ENCODE assay signal across 13 mouse cellular contexts in the genomic region with DNA sequence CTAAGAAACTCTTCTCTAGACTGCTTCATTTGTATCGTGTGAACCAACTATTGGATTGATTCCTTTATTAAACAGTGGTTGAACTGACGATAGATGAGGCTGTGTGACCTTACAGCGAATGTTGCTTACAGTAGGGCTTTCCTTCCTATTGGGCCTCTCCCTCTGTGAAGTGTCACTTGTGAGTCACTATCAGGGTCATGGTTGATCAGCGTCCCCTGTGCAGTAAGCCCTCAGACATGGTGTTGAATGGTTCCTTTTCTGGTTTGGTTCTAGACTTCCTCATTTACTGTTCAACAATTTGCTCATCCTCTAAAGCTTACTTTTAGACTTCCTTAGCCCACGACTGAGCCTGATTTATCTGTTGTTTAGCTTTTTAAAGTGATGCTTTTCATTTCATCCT. TPM values are rescaled to one million over a fixed set of nuclear protein-coding genes. Genes with fewer than 3 reads are reported as not detected.
DNase-seq lines count a peak whose midpoint lies in the region; ATAC-seq lines count a peak whose summit lies in the region.
"Had no signal": no experiment of that assay in that cellular context is flagged by ENCODE, and none has a peak within 500 bp of the region (broad histone marks: within the 10 kb centered on the region; RNA-seq: fewer than 3 reads in every experiment).

No protein-coding gene starts in this region.

- no peak overlapping the region for H3K4me2 ChIP-seq in intestine, embryonic 15.5 days (replicated peaks)
- H3K4me2 ChIP-seq: liver, embryonic 15.5 days had no signal

- no peak overlapping the region for H3K4me3 ChIP-seq in intestine, embryonic 15.5 days (replicated peaks)
- H3K4me3 ChIP-seq in hindbrain, embryonic 10.5 days: no peak overlapping the region
- H3K4me3 ChIP-seq: heart, embryonic 10.5 days; liver, embryonic 15.5 days had no signal

- DNase-seq in adrenal gland, postnatal 36 days: peak; percentile 16 to 18
- DNase-seq in adrenal gland, postnatal 25 days: no peak
- peak; percentile 17 for DNase-seq in spleen, adult 12 weeks (ENCODE audit: low spot score)
- no peak for DNase-seq in spleen, postnatal 14 days (ENCODE audit: low spot score in 2 of 2)
- no peak for DNase-seq in ovary, adult 18-20 months (ENCODE audit: low spot score)
- DNase-seq in hindbrain, embryonic 10.5 days (ENCODE audit: low spot score): no peak
- DNase-seq: kidney, postnatal 25 days had no signal

- no peaks in the 10 kb centered on the region for H3K27me3 ChIP-seq in intestine, embryonic 15.5 days (replicated peaks)
- H3K27me3 ChIP-seq in hindbrain, embryonic 10.5 days (ENCODE audit: insufficient read depth, poor library complexity, severe bottlenecking): no peaks in the 10 kb centered on the region

- H3K9me3 ChIP-seq in intestine, embryonic 15.5 days: no peaks in the 10 kb centered on the region
- no peaks in the 10 kb centered on the region for H3K9me3 ChIP-seq in hindbrain, embryonic 10.5 days
- H3K9me3 ChIP-seq: heart, embryonic 10.5 days; liver, embryonic 15.5 days had no signal

- no peak overlapping the region for H3K9ac ChIP-seq in intestine, embryonic 15.5 days
- H3K9ac ChIP-seq: liver, embryonic 15.5 days had no signal

- 59% methylated on average over 5 of the region's 5 CpGs for WGBS in intestine, embryonic 15.5 days
- 87% methylated on average over 5 of the region's 5 CpGs for WGBS in hindbrain, embryonic 10.5 days

- H3K27ac ChIP-seq in intestine, embryonic 15.5 days: no peak overlapping the region
- H3K27ac ChIP-seq in hindbrain, embryonic 10.5 days: no peak overlapping the region
- H3K27ac ChIP-seq: heart, embryonic 10.5 days; hindbrain, postnatal 0 days; liver, embryonic 15.5 days had no signal

- no peaks in the 10 kb centered on the region; the same call in 1 of the 2 replicates for H3K4me1 ChIP-seq in intestine, embryonic 15.5 days (replicated peaks)
- H3K4me1 ChIP-seq in hindbrain, embryonic 10.5 days (replicated peaks): peaks cover 15% of the 10 kb centered on the region

- no peaks in the 10 kb centered on the region for H3K36me3 ChIP-seq in intestine, embryonic 15.5 days
- H3K36me3 ChIP-seq in hindbrain, embryonic 10.5 days: no peaks in the 10 kb centered on the region
- H3K36me3 ChIP-seq: heart, embryonic 10.5 days; liver, embryonic 15.5 days had no signal

- peak; percentile 97 for ATAC-seq in megakaryocyte progenitor cell, adult 5-6 weeks (replicated peaks; ENCODE audit: poor library complexity)
- ATAC-seq in intestine, embryonic 15.5 days: no peak
- ATAC-seq: hindbrain, postnatal 0 days; midbrain, embryonic 16.5 days had no signal

RNA-seq across cellular contexts. Expression of gene Epb41l2, which starts 7.1 kb away (rescaled TPM):
- 10 to 100 TPM; 61.3 to 71.6 TPM for total RNA-seq in adrenal gland, postnatal 36 days (2021)
- total RNA-seq in adrenal gland, postnatal 25 days (2021): 70.7 and 82.6 TPM in 2 replicates
- 16.5 and 28.2 TPM in 2 replicates for total RNA-seq in megakaryocyte progenitor cell, adult 5-6 weeks (2015)
- total RNA-seq in megakaryocyte progenitor cell, adult 5-6 weeks (2017): 19.1 and 24.6 TPM in 2 replicates
- polyA plus RNA-seq in intestine, embryonic 15.5 days (2015; fragmentation: Nextera tagmentation; extraction: Ambion mirVana): 40.1 and 42.1 TPM in 2 replicates
- polyA plus RNA-seq in hindbrain, embryonic 10.5 days (2016; fragmentation: Nextera tagmentation; extraction: Ambion mirVana): 33.8 and 40.5 TPM in 2 replicates

RNA-seq across cellular contexts. Expression of gene Akap7, which starts 59.0 kb away (rescaled TPM):
- 10 to 100 TPM; 54.9 to 72.6 TPM for total RNA-seq in adrenal gland, postnatal 36 days (2021)
- total RNA-seq in adrenal gland, postnatal 25 days (2021): 63.4 and 86.2 TPM in 2 replicates
- 17.2 and 19.3 TPM in 2 replicates for total RNA-seq in megakaryocyte progenitor cell, adult 5-6 weeks (2015)
- total RNA-seq in megakaryocyte progenitor cell, adult 5-6 weeks (2017): 18.8 and 24.4 TPM in 2 replicates
- polyA plus RNA-seq in intestine, embryonic 15.5 days (2015; fragmentation: Nextera tagmentation; extraction: Ambion mirVana): 41.9 and 45.6 TPM in 2 replicates
- 15.6 and 16.3 TPM in 2 replicates for polyA plus RNA-seq in hindbrain, embryonic 10.5 days (2016; fragmentation: Nextera tagmentation; extraction: Ambion mirVana)

Comparison
In these comparisons a context has a peak if more than half of its experiments do, and no peak if none do; other contexts are left out.
1. DNase-seq: peak in adrenal gland, postnatal 36 days (2 of 2) and spleen, adult 12 weeks (single experiment); none in adrenal gland, postnatal 25 days (single experiment), spleen, postnatal 14 days (0 of 2), ovary, adult 18-20 months (single experiment) and hindbrain, embryonic 10.5 days (single experiment).